Mouse (Mus musculus) olfactory bulb, adult 2 months (tissue): ENCODE measurements around the gene Btbd9.

Source experiments
- CTCF ChIP-seq: fragments of 200-500 bp; IDR thresholded peaks from 2 replicates; pipeline ENCODE4 v1.5.1; 2012; ENCODE audit warnings: low read depth, mild to moderate bottlenecking, low read length, moderate library complexity; ENCODE audit not compliant: insufficient read depth
- POLR2A ChIP-seq: fragments of 200-500 bp; IDR thresholded peaks from 2 replicates; pipeline ENCODE4 v1.6.1; 2012; ENCODE audit warnings: mild to moderate bottlenecking, low read depth, low read length, moderate library complexity; ENCODE audit not compliant: insufficient read depth

- TF ChIP-seq POLR2A = no peak
- TF ChIP-seq CTCF = no peak
Observed at GRCm38 (mm10) chr17:30465060-30465762, 111.1 kb downstream of the Btbd9 start.
